Mouse (Mus musculus) hindbrain, embryonic 13.5 days (tissue): ENCODE results near the gene Atrnl1. TPM values are rescaled to one million over a fixed set of nuclear protein-coding genes. Genes with fewer than 3 reads are reported as not detected.
"Not testable (repeated sequence)": the region's sequence is repeated elsewhere in the genome, so short reads cannot be mapped to it uniquely, and the experiment has no call there.

ENCODE experiments used
- ATAC-seq: fragments of 200-750 bp; cut with Nextera tagmentation; 2 replicates; pipeline ENCODE4 v1.8.0; 2017; ENCODE audit warnings: moderate TSS enrichment; ENCODE audit not compliant: low FRiP score
- H3K27ac ChIP-seq: fragments of 300-500 bp; sonication (generic); 2 replicates; pipeline ENCODE4 v1.5.1; 2015; ENCODE audit warnings: inconsistent platforms, mild to moderate bottlenecking, moderate library complexity
- H3K27me3 ChIP-seq: fragments of 300-500 bp; sonication (generic); 2 replicates; pipeline ENCODE4 v1.6.1; 2015; ENCODE audit warnings: mild to moderate bottlenecking, inconsistent platforms
- H3K36me3 ChIP-seq: fragments of 300-500 bp; sonication (generic); 2 replicates; pipeline ENCODE4 v1.6.1; 2015; ENCODE audit warnings: mild to moderate bottlenecking, inconsistent platforms
- H3K4me1 ChIP-seq: fragments of 300-500 bp; sonication (generic); replicated peaks from 2 replicates; pipeline ENCODE4 v1.6.1; 2015; ENCODE audit warnings: inconsistent platforms
- H3K4me2 ChIP-seq: fragments of 300-500 bp; sonication (generic); 2 replicates; pipeline ENCODE4 v1.6.1; 2015; ENCODE audit warnings: inconsistent platforms, mild to moderate bottlenecking, moderate library complexity
- H3K4me3 ChIP-seq: fragments of 300-500 bp; sonication (generic); 2 replicates; pipeline ENCODE4 v1.5.1; 2015; ENCODE audit warnings: mild to moderate bottlenecking, inconsistent platforms
- H3K9ac ChIP-seq: fragments of 300-500 bp; sonication (generic); 2 replicates; pipeline ENCODE4 v1.6.1; 2015; ENCODE audit warnings: mild to moderate bottlenecking, inconsistent platforms
- H3K9me3 ChIP-seq: fragments of 300-500 bp; sonication (generic); 2 replicates; pipeline ENCODE4 v1.6.1; 2016; ENCODE audit warnings: inconsistent platforms
- WGBS: fragments of 180-500 bp; shearing (Covaris S2); methylation state at CpG from one replicate; pipeline ENCODE4 v1.1.7; 2015; 5-methylcytosine and 5-hydroxymethylcytosine counted together
- polyA plus RNA-seq: library from polyadenylated mRNA; unstranded; fragments of >200 nt; fragmentation: Nextera tagmentation; extraction: Ambion mirVana; gene quantifications from 2 replicates; pipeline ENCODE4 v1.2.1, GENCODE M21; 2015

The Atrnl1 gene
- polyA plus RNA-seq, 1 experiment from 2014 or later = 7.9 TPM

GRCm38 (mm10) chr19:57870871-57871270 lies 260.0 kb downstream of the Atrnl1 start:
- 44% methylated on average over 13 of the region's 13 CpGs for WGBS
- Histone ChIP-seq H3K4me1 (peaks cover 19% of the 10 kb centered on the region), H3K4me2 (peak overlapping the region; percentile 14), H3K27ac (peak overlapping the region; percentile 61), H3K9ac (no peak overlapping the region), H3K9me3 (no peaks in the 10 kb centered on the region), H3K27me3 (no peaks in the 10 kb centered on the region), H3K4me3 (no peak overlapping the region), H3K36me3 (no peaks in the 10 kb centered on the region)
- no peak for ATAC-seq

GRCm38 (mm10) chr19:57876057-57876456 lies 265.2 kb downstream of the Atrnl1 start:
- WGBS = 91% methylated on average over 6 of the region's 6 CpGs
- Histone ChIP-seq H3K27me3 (no peaks in the 10 kb centered on the region), H3K27ac (no peak overlapping the region), H3K9ac (no peak overlapping the region), H3K36me3 (no peaks in the 10 kb centered on the region), H3K4me3 (no peak overlapping the region), H3K4me1 (peaks cover 6% of the 10 kb centered on the region), H3K9me3 (no peaks in the 10 kb centered on the region), H3K4me2 (no peak overlapping the region)
- no peak for ATAC-seq

GRCm38 (mm10) chr19:57877343-57877742 lies 266.5 kb downstream of the Atrnl1 start:
- Histone ChIP-seq H3K27me3 (no peaks in the 10 kb centered on the region), H3K4me2 (no peak overlapping the region), H3K4me1 (no peaks in the 10 kb centered on the region), H3K9me3 (no peaks in the 10 kb centered on the region), H3K36me3 (no peaks in the 10 kb centered on the region), H3K27ac (no peak overlapping the region), H3K9ac (no peak overlapping the region), H3K4me3 (no peak overlapping the region)
- 95% methylated on average over 4 of the region's 4 CpGs for WGBS
- no peak for ATAC-seq

GRCm38 (mm10) chr19:57878583-57878982 lies 267.7 kb downstream of the Atrnl1 start:
- H3K9me3 ChIP-seq = no peaks in the 10 kb centered on the region
- 72% methylated on average over 9 of the region's 9 CpGs for WGBS
- no peak overlapping the region for H3K4me2 ChIP-seq
- no peak overlapping the region for H3K9ac ChIP-seq
- H3K4me1 ChIP-seq = no peaks in the 10 kb centered on the region
- no peak for ATAC-seq
- H3K27ac ChIP-seq = no peak overlapping the region
- no peaks in the 10 kb centered on the region for H3K27me3 ChIP-seq
- H3K4me3 ChIP-seq = no peak overlapping the region
- no peaks in the 10 kb centered on the region for H3K36me3 ChIP-seq

- H3K4me3 ChIP-seq, H3K9me3 ChIP-seq, H3K27ac ChIP-seq, H3K4me2 ChIP-seq, H3K27me3 ChIP-seq, ATAC-seq, H3K9ac ChIP-seq, H3K4me1 ChIP-seq, H3K36me3 ChIP-seq: not testable (repeated sequence)
- 88% methylated on average over 1 of the region's 1 CpGs for WGBS
Observed at GRCm38 (mm10) chr19:57879841-57880240, 269.0 kb downstream of the Atrnl1 start.

GRCm38 (mm10) chr19:57881927-57882326 lies 271.1 kb downstream of the Atrnl1 start:
- WGBS = 92% methylated on average over 7 of the region's 7 CpGs
- Histone ChIP-seq H3K27me3 (no peaks in the 10 kb centered on the region), H3K4me1 (no peaks in the 10 kb centered on the region), H3K9me3 (no peaks in the 10 kb centered on the region), H3K27ac (no peak overlapping the region), H3K9ac (no peak overlapping the region), H3K4me2 (no peak overlapping the region), H3K36me3 (no peaks in the 10 kb centered on the region), H3K4me3 (no peak overlapping the region)
- no peak for ATAC-seq

- no peak overlapping the region for H3K4me3 ChIP-seq
- no peaks in the 10 kb centered on the region for H3K27me3 ChIP-seq
- no peak overlapping the region for H3K9ac ChIP-seq
- WGBS = 95% methylated on average over 8 of the region's 8 CpGs
- no peak overlapping the region for H3K27ac ChIP-seq
- ATAC-seq = no peak
- H3K4me1 ChIP-seq = peaks cover 20% of the 10 kb centered on the region
- H3K4me2 ChIP-seq = no peak overlapping the region
- no peaks in the 10 kb centered on the region for H3K9me3 ChIP-seq
- no peaks in the 10 kb centered on the region for H3K36me3 ChIP-seq
Observed at GRCm38 (mm10) chr19:57888871-57889270, 278.0 kb downstream of the Atrnl1 start.

- H3K4me1 ChIP-seq = peaks cover 20% of the 10 kb centered on the region
- no peaks in the 10 kb centered on the region for H3K27me3 ChIP-seq
- no peaks in the 10 kb centered on the region for H3K9me3 ChIP-seq
- WGBS = 68% methylated on average over 3 of the region's 3 CpGs
- no peak overlapping the region for H3K4me3 ChIP-seq
- no peak overlapping the region for H3K4me2 ChIP-seq
- no peaks in the 10 kb centered on the region for H3K36me3 ChIP-seq
- H3K9ac ChIP-seq = no peak overlapping the region
- no peak for ATAC-seq
- H3K27ac ChIP-seq = no peak overlapping the region
Observed at GRCm38 (mm10) chr19:57889741-57890140, 278.9 kb downstream of the Atrnl1 start.

GRCm38 (mm10) chr19:57890954-57891353 lies 280.1 kb downstream of the Atrnl1 start:
- Histone ChIP-seq H3K27me3 (no peaks in the 10 kb centered on the region), H3K4me2 (no peak overlapping the region), H3K4me3 (no peak overlapping the region), H3K4me1 (peaks cover 20% of the 10 kb centered on the region), H3K36me3 (no peaks in the 10 kb centered on the region), H3K9me3 (no peaks in the 10 kb centered on the region), H3K27ac (no peak overlapping the region), H3K9ac (no peak overlapping the region)
- ATAC-seq = no peak
- WGBS = 28% methylated on average over 3 of the region's 3 CpGs

- Histone ChIP-seq H3K36me3 (no peaks in the 10 kb centered on the region), H3K4me1 (peaks cover 16% of the 10 kb centered on the region), H3K27me3 (no peaks in the 10 kb centered on the region), H3K27ac (no peak overlapping the region), H3K4me3 (no peak overlapping the region), H3K4me2 (no peak overlapping the region), H3K9ac (no peak overlapping the region), H3K9me3 (no peaks in the 10 kb centered on the region)
- ATAC-seq = no peak
- 41% methylated on average over 1 of the region's 1 CpGs for WGBS
Observed at GRCm38 (mm10) chr19:57894191-57894590, 283.4 kb downstream of the Atrnl1 start.

GRCm38 (mm10) chr19:57900037-57900436 lies 289.2 kb downstream of the Atrnl1 start:
- Histone ChIP-seq H3K9ac (no peak overlapping the region), H3K36me3 (no peaks in the 10 kb centered on the region), H3K4me3 (no peak overlapping the region), H3K27me3 (no peaks in the 10 kb centered on the region), H3K9me3 (no peaks in the 10 kb centered on the region), H3K4me1 (no peaks in the 10 kb centered on the region), H3K27ac (no peak overlapping the region), H3K4me2 (no peak overlapping the region)
- 75% methylated on average over 1 of the region's 1 CpGs for WGBS
- ATAC-seq = no peak

- no peak for ATAC-seq
- H3K4me3 ChIP-seq = no peak overlapping the region
- 88% methylated on average over 6 of the region's 6 CpGs for WGBS
Observed at GRCm38 (mm10) chr19:57909466-57909865, 298.6 kb downstream of the Atrnl1 start.

GRCm38 (mm10) chr19:57910650-57911049 lies 299.8 kb downstream of the Atrnl1 start:
- no peak overlapping the region for H3K27ac ChIP-seq
- no peak overlapping the region for H3K4me2 ChIP-seq
- no peaks in the 10 kb centered on the region for H3K27me3 ChIP-seq
- no peak overlapping the region for H3K9ac ChIP-seq
- H3K4me3 ChIP-seq = no peak overlapping the region
- no peaks in the 10 kb centered on the region for H3K36me3 ChIP-seq
- H3K9me3 ChIP-seq = no peaks in the 10 kb centered on the region
- ATAC-seq = no peak
- H3K4me1 ChIP-seq = no peaks in the 10 kb centered on the region
- WGBS = 89% methylated on average over 6 of the region's 6 CpGs

More at GRCm38 (mm10) chr19:57909466-57909865, 298.6 kb downstream of the Atrnl1 start:
- no peak overlapping the region for H3K9ac ChIP-seq
- H3K4me2 ChIP-seq = no peak overlapping the region
- H3K4me1 ChIP-seq = no peaks in the 10 kb centered on the region
- H3K9me3 ChIP-seq = no peaks in the 10 kb centered on the region
- H3K36me3 ChIP-seq = no peaks in the 10 kb centered on the region
- H3K27me3 ChIP-seq = no peaks in the 10 kb centered on the region
- H3K27ac ChIP-seq = no peak overlapping the region
